Mouse (Mus musculus) G1E-ER4 (cell line): ENCODE results near the gene Olfr706. TPM values are rescaled to one million over a fixed set of nuclear protein-coding genes. Genes with fewer than 3 reads are reported as not detected.
"Not testable (repeated sequence)": the region's sequence is repeated elsewhere in the genome, so short reads cannot be mapped to it uniquely, and the experiment has no call there.

Experiments used
- GATA1 ChIP-seq: IDR thresholded peaks from one replicate; pipeline ENCODE4 v1.8.0; 2012; ENCODE audit warnings: low read length, inconsistent platforms
- polyA plus RNA-seq: library from polyadenylated mRNA; stranded (reverse); fragments of >175 nt; gene quantifications from 2 replicates; pipeline ENCODE4 v1.2.3, GENCODE M21; 2012

The Olfr706 gene
- polyA plus RNA-seq: not detected in 2 replicates

DNA sequence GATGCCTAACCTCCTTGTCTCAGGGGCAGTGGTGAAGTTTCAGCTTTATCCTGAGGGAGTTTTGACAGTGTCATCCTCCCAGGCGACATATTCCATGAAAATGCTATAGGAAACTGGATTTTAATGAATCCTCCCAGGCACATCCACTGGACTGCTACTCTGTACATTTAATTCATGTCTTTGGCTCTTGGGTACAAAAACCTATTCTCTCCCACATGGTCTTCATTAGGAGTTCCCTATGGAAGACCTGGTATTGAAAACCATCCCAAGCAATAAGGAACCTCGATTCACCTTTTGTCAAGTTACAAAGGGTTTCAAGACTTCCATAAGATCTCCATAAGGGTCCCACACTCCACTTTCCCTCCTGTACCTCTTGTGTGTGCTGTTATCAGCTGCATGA is at the start of gene Olfr706:
Olfr706 (minus strand) TSS at position 101 of the 400 bp plus-strand sequence.
- no peak for TF ChIP-seq GATA1

GRCm38 (mm10) chr7:106932119-106932518 is 44.2 kb upstream of the Olfr706 start, which contains the start of gene Olfr709-ps1:
Olfr709-ps1 (minus strand) TSS chr7:106932219.
- no peak for TF ChIP-seq GATA1

GRCm38 (mm10) chr7:106907676-106908075 is 19.7 kb upstream of the Olfr706 start, which contains the start of gene Olfr1532-ps1:
Olfr1532-ps1 (plus strand) TSS chr7:106908001.
- no peak for TF ChIP-seq GATA1

DNA sequence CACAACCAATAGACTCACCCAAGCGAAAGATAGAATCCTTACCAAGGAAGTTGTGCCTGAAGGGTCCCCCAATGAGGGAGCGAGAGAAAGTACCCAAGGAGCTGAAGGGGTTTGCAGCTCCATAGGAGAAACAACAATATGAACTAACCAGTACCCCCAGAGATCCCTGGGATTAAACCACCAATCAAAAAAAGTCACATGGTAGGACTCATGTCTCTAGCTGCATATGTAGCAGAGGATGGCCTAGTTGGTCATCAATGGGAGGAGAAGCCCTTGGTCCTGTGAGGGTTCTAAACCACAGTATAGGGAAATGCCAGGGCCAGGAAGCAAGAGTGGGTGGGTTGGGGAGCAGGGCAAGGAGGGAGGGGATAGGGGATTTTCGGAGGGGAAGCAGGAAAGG is 13.2 kb upstream of the Olfr706 start, which contains the start of gene Olfr707:
Olfr707 (minus strand) TSS at position 101 of the 400 bp plus-strand sequence.
- TF ChIP-seq GATA1: not testable (repeated sequence)

- TF ChIP-seq GATA1: no peak
Measured at GRCm38 (mm10) chr7:106876791-106877190, 11.2 kb downstream of the Olfr706 start, which contains the start of gene Olfr705. Olfr705 (minus strand) TSS chr7:106876891.

DNA sequence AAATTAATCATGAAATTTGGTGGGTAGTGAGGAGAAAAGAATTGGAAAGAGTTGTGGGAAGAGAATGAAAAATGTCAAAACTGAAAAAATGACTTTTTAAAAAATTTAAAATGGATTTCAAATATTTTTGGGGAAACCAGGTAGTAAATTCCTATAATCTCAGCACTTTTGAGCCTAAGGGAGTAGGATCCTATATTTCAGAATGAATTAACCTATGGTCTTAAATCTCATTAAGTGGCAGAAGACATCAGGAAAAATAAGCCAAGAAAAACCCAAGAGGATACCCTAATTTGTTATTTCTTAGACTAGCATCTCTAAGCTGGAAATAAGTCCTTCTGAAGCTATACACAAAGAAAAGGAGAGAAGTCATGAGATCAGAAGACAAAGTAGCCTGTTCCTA is 25.1 kb downstream of the Olfr706 start, which contains the start of gene Olfr704:
Olfr704 (plus strand) TSS at position 301 of the 400 bp plus-strand sequence.
- TF ChIP-seq GATA1: no peak

DNA sequence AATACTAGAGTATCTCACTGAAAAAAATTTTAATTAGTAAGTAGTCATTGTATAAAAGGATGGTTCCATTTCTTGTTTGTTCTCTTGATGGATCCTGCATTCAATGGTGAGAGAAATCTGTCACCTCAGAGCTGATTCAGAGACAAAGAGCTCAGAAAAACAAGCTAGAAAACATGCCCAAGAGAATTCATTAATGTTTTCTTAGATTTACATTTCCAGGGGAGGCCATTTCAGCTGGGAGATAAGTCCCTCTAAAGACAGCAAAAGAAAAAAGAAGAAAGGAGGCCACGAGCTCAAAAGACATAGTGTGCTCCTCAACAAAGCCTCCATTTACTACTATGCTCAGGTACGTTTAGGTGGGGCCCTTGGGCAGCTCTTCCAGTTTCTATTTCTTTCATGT is 44.9 kb downstream of the Olfr706 start, which contains the start of gene Olfr703:
Olfr703 (plus strand) TSS at position 301 of the 400 bp plus-strand sequence.
- TF ChIP-seq GATA1: no peak

- no peak for TF ChIP-seq GATA1
Measured at GRCm38 (mm10) chr7:106833793-106834192, 54.2 kb downstream of the Olfr706 start, which contains the start of gene Olfr702. Olfr702 (minus strand) TSS chr7:106833893.

Other genes starting within 250 kb of the Olfr706 start
- gene Olfr693, start 207.6 kb downstream of the Olfr706 start, polyA plus RNA-seq: not detected in 2 replicates
- gene Olfr694, start 196.3 kb downstream of the Olfr706 start, polyA plus RNA-seq: not detected in 2 replicates
- not detected in 2 replicates for gene Olfr695, start 171.8 kb downstream of the Olfr706 start, polyA plus RNA-seq
- gene Olfr697, start 145.7 kb downstream of the Olfr706 start, polyA plus RNA-seq: not detected in 2 replicates
- gene Olfr698, start 132.8 kb downstream of the Olfr706 start, polyA plus RNA-seq: not detected in 2 replicates
- gene Olfr699, start 95.0 kb downstream of the Olfr706 start, polyA plus RNA-seq: not detected in 2 replicates
- gene Olfr700, start 79.3 kb downstream of the Olfr706 start, polyA plus RNA-seq: not detected in 2 replicates
- gene Olfr701, start 74.0 kb downstream of the Olfr706 start, polyA plus RNA-seq: not detected in 2 replicates
- not detected in 2 replicates for gene Olfr702, start 54.3 kb downstream of the Olfr706 start, polyA plus RNA-seq
- not detected in 2 replicates for gene Olfr703, start 44.8 kb downstream of the Olfr706 start, polyA plus RNA-seq
- not detected in 2 replicates for gene Olfr704, start 25.0 kb downstream of the Olfr706 start, polyA plus RNA-seq
- not detected in 2 replicates for gene Olfr705, start 11.3 kb downstream of the Olfr706 start, polyA plus RNA-seq
- not detected in 2 replicates for gene Olfr707, start 13.1 kb upstream of the Olfr706 start, polyA plus RNA-seq
- not detected in 2 replicates for gene Olfr1532-ps1, start 19.8 kb upstream of the Olfr706 start, polyA plus RNA-seq
- not detected in 2 replicates for gene Olfr709-ps1, start 44.1 kb upstream of the Olfr706 start, polyA plus RNA-seq
- not detected in 2 replicates for gene Olfr710, start 60.1 kb upstream of the Olfr706 start, polyA plus RNA-seq
- not detected in 2 replicates for gene Olfr6, start 75.8 kb upstream of the Olfr706 start, polyA plus RNA-seq
- not detected in 2 replicates for gene Olfr711, start 87.3 kb upstream of the Olfr706 start, polyA plus RNA-seq
- not detected in 2 replicates for gene Olfr2, start 117.9 kb upstream of the Olfr706 start, polyA plus RNA-seq
- gene Olfr713, start 143.0 kb upstream of the Olfr706 start, polyA plus RNA-seq: not detected in 2 replicates
- not detected in 2 replicates for gene Olfr714, start 182.8 kb upstream of the Olfr706 start, polyA plus RNA-seq
- gene Olfr17, start 205.1 kb upstream of the Olfr706 start, polyA plus RNA-seq: not detected in 2 replicates
- not detected in 2 replicates for gene Olfr715b, start 222.2 kb upstream of the Olfr706 start, polyA plus RNA-seq
- gene Olfr715, start 242.9 kb upstream of the Olfr706 start, polyA plus RNA-seq: not detected in 2 replicates